Mouse (Mus musculus) bone marrow macrophage, adult 2 months (primary cell): ENCODE measurements around the gene Grpel1. TPM values are rescaled to one million over a fixed set of nuclear protein-coding genes. Genes with fewer than 3 reads are reported as not detected.

Experiments used
- H3K27ac ChIP-seq: 2 replicates; pipeline ENCODE4 v1.5.1; 2012; ENCODE audit warnings: low read depth, low read length; ENCODE audit not compliant: insufficient read depth
- H3K4me1 ChIP-seq: 2 replicates; pipeline ENCODE4 v1.6.1; 2012; ENCODE audit warnings: low read length; ENCODE audit not compliant: control insufficient read depth, insufficient read depth
- H3K4me3 ChIP-seq: 2 replicates; pipeline ENCODE4 v1.5.1; 2012; ENCODE audit warnings: mild to moderate bottlenecking, low read length, moderate library complexity; ENCODE audit not compliant: insufficient read depth
- CTCF ChIP-seq: IDR thresholded peaks from 2 replicates; pipeline ENCODE4 v1.5.1; 2012; ENCODE audit warnings: low read depth, mild to moderate bottlenecking, low read length, moderate library complexity
- POLR2A ChIP-seq: IDR thresholded peaks from 2 replicates; pipeline ENCODE4 v1.6.1; 2012; ENCODE audit warnings: mild to moderate bottlenecking, low read depth, low read length, borderline replicate concordance
- polyA plus RNA-seq: library from polyadenylated mRNA; stranded (reverse); fragments of >200 nt; gene quantifications from 2 replicates; pipeline ENCODE4 v1.2.4, GENCODE M21; 2012; ENCODE audit not compliant: missing spikeins, insufficient read depth, insufficient read length

Gene Grpel1
- polyA plus RNA-seq, 1 experiment, result 11.1 TPM

DNA sequence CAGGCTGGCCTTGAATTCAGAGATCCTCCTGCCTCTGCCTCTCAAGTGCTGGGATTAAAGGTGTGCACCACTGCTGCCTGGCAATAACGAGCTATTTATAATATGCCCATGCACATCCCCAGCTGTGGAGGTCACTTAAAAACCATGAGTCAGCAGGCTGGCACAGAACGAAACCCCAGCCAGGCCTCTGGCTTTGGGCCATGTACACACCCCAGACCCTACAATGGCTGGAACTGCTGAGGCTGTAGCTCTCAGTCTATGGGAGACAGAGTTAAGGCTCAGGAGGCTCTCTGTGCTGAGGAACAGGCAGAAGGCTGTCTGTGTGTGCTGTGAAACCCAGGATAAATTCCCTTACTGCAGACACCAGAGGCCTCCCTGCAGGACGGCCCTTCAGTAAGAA lies 24.1 kb upstream of the Grpel1 start:
- Histone ChIP-seq H3K27ac (no peak overlapping the region), H3K4me1 (no peaks in the 10 kb centered on the region), H3K4me3 (no peak overlapping the region)
- no peak for TF ChIP-seq CTCF
- no peak for TF ChIP-seq POLR2A

DNA sequence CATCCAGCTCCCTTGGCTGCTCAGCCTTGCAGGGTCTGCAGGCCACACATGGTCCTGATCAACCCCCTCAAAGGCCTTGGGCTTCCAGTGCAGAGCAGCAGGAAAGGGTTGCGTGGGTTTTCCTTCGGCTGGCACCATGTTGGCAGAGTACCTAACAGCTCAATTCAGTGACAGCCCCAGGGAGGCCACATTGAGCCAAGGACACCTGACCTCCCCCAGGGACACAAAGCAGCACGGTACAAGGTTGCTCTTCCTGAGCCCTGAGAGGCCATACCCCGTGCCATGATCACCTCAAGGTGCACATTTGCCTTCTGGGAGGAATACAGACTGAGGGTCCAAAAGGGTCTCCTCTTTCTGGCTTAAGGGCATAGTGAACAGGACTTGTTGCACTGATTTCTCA lies 20.2 kb upstream of the Grpel1 start:
- TF ChIP-seq CTCF (no peak), POLR2A (no peak)

DNA sequence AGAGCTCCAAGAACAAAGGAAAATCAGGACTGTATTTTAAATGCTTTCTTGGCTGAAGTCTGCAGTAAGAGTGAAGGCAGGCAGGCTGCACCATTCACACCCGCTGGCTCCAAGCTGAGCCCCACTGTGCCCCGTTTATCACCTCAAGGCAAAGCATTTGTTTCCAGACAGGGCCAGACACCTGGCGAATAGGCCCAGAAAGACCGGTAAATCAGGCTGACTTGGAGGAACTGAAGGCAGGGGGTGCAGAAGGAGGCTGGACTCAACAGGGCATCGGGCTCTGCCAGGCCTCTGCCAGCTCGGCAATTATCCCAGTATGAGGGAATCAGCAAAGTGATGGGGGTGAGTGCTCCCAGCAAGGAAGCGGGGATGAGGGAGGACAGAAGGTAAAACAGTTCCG lies 19.8 kb upstream of the Grpel1 start:
- Histone ChIP-seq H3K4me1 (no peaks in the 10 kb centered on the region), H3K4me3 (no peak overlapping the region), H3K27ac (no peak overlapping the region)
- TF ChIP-seq CTCF (no peak), POLR2A (no peak)

More for the DNA sequence above, 20.2 kb upstream of the Grpel1 start:
- Histone ChIP-seq H3K27ac (no peak overlapping the region), H3K4me3 (no peak overlapping the region), H3K4me1 (no peaks in the 10 kb centered on the region)

DNA sequence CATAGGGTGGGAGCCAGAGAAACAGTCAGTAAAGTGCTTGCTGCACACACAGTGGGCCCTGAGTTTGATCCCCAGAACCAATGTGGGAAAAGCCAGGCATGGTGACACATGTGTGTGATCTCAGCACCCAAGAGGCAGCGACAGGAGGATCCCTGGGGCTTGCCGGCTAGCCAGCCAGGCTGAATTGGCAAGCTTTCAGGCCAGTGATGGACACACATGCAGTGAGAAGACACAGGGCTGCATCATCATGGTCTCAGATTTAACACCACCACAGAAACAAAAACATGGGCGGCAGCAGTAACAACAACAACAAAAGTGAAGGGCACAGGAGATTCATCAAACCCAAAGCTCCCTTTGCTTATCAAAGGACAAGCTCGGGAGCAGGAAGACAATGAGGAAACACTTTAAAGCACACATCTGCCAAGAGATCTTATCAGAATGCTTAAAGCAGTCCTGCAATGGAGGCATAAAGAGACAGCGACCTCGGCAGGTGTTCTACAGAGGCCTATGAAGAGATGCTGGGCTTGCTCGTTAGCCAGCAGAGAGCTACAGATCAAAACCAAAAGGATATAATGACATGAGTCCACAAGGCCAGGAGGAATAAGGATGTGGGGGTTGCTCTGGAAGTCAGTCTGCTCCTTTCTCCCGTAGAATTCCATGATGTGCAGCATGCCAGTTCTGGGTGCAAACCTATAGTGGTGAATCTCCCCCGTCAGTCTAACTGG lies 18.5 kb upstream of the Grpel1 start:
- no peak overlapping the region for H3K4me3 ChIP-seq
- peaks cover 2% of the 10 kb centered on the region; the same call in 1 of the 2 replicates for H3K4me1 ChIP-seq
- no peak overlapping the region for H3K27ac ChIP-seq
- no peak for TF ChIP-seq CTCF
- no peak for TF ChIP-seq POLR2A

DNA sequence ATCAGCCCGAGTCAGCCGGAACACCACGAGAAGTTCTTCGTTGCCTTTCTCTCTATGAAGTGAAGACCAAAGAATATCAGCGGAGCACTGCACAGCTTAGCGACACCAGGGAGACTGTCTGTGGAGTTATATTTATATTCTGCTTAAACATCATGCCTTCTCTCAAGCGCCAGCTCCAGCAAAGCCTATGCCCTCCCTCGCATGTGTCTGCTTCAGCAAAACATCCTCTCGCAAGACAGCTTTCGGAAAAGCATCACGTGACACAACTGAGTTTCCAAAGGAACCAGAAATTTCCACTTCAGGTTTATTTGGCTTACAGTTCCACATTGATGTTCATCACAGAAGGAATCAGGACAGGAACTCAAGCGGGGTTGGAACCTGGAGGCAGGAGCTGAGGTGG lies 16.9 kb upstream of the Grpel1 start:
- H3K4me3 ChIP-seq, result no peak overlapping the region
- no peak for TF ChIP-seq POLR2A
- TF ChIP-seq CTCF, result no peak
- peaks cover 3% of the 10 kb centered on the region; the same call in 1 of the 2 replicates for H3K4me1 ChIP-seq
- no peak overlapping the region for H3K27ac ChIP-seq

DNA sequence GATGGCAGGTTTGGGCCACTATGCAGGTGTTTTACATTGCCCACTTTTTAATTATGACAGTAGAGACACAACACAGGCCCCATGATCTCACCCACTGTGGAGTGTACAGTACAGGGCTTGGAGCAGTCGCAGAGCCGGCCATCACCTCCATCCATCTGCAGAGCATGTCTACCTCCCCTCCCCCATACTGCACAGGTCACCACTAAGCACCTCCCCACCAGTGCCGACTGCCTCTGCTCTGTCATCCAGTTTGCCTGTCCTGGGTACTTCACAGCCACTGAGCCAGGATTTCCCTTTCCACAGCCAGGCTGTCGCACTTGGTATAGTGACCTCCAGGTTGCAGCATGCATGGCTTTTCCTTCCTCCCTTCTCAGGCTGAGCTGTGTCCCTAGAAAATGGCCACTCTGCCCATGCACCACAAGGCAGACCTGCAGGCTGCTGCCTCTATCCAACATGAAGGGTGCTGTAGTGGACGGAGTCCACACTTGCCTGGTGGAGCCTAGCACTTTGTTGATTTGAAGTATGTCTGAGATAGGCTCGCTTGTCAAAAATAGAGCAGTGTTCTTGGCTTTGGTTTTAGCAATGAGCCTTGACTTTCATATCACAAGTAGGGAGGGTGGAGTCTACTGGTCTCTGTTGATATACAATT lies 15.0 kb upstream of the Grpel1 start:
- no peak for TF ChIP-seq CTCF
- TF ChIP-seq POLR2A, result no peak
- no peak overlapping the region for H3K27ac ChIP-seq
- peaks cover 3% of the 10 kb centered on the region; the same call in 1 of the 2 replicates for H3K4me1 ChIP-seq
- no peak overlapping the region for H3K4me3 ChIP-seq

DNA sequence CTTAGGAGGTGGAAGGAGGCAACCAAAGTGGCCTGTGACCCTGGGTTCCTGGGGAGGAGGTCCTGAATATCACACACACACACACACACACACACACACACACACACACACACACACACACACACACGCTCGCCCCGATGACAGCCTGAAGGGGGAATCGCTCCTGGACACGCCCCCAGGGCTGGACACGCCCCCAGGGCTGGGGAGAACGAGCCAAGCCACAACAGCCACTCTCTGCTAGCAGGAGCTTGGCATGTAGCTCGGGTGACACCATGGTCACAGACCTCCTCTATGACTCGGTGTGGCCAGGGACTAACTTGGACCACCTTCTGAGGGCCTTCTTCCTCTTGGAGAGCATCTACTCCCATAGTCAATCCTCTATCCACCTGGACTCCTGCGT lies 13.7 kb upstream of the Grpel1 start:
- no peak overlapping the region for H3K27ac ChIP-seq
- H3K4me1 ChIP-seq, result peaks cover 3% of the 10 kb centered on the region; the same call in 1 of the 2 replicates
- no peak overlapping the region for H3K4me3 ChIP-seq
- no peak for TF ChIP-seq POLR2A
- TF ChIP-seq CTCF, result no peak

DNA sequence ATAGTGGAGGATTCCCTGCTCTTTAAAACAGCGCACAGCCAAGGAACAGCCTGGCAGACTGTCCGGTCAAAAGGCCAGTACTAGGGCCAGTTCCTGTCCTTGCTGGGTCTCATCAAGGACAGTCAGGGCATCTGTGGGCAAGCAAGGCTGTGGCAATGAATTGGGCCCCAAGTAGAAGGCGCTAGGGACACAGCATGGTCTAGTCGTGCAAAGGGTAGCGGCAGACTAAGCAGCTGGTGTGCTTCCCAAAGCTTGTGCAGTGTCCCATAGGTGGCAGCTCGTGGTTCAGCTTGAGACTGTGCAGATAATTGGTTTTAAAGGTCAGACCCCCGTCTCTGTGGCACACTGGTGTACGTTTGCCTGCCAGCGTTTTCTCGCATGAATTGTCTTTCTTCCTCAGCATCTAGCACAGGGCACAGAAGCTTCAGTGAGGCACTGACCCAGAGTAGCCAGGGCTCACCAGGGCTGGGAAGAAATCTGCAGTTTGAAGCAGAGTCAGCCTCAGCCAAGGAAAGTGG lies 12.9 kb upstream of the Grpel1 start:
- TF ChIP-seq CTCF, result no peak
- no peak for TF ChIP-seq POLR2A
- Histone ChIP-seq H3K4me1 (peaks cover 3% of the 10 kb centered on the region; the same call in 1 of the 2 replicates), H3K4me3 (no peak overlapping the region), H3K27ac (no peak overlapping the region)

DNA sequence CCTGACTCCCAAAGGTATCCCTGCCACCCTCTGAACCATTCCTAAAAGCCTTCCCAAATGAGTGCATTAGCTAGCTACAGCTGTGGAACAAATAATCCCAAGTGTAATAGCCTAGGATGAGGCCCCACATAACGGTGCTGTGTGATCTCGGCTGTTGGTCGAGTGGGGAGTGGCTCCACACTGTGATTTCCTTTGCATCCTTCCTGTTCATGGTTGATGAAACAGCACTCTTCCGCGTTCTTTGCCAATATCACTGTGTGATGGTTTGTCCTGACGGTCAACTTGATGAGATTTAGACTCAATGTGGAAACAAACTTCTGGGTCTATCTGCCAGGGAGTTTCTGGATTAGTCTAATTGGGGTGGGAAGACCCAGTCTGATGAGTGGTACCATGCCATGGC lies 12.0 kb upstream of the Grpel1 start:
- TF ChIP-seq POLR2A (no peak), CTCF (no peak)
- Histone ChIP-seq H3K27ac (no peak overlapping the region), H3K4me3 (no peak overlapping the region), H3K4me1 (peaks cover 3% of the 10 kb centered on the region; the same call in 1 of the 2 replicates)

DNA sequence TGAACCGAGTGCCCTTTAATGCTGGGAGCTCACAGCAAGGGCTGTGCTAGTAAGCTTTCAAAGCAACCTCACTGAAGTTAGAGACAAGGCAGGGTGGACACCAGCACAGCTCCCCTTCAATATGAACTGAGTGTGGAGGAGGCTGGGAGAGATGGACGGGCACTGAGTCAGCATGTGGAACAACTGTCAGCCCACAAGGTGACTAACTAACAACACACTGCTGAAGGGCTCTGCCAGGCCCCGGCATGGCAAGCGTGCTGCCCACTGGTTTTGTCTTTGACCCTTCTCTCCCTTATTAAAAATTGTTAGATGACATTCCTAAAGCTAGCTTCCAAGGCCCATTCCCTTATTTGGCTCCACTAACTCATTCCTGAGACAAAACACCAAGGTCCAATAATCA lies 7.1 kb upstream of the Grpel1 start:
- TF ChIP-seq POLR2A, result no peak
- TF ChIP-seq CTCF, result no peak
- H3K27ac ChIP-seq, result no peak overlapping the region
- H3K4me1 ChIP-seq, result no peaks in the 10 kb centered on the region
- no peak overlapping the region for H3K4me3 ChIP-seq

DNA sequence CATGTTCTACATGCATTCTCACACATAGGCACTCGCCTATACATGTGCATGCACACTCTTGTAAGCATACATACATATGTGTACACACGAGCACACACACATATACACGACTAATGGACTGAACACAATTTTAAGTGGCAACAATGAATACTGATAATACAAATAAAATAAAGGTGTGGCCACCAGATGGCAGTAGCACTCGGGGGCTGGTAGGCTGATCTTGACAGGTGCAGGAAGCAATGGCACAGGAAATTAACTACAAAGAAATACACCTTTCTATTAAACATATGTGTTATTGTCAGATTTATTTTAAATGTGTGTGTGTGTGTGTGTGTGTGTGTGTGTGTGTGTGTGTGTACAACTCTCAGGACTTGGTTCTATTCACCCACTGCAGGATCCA lies 5.9 kb upstream of the Grpel1 start:
- no peak overlapping the region for H3K27ac ChIP-seq
- peaks cover under 1% of the 10 kb centered on the region; the same call in 1 of the 2 replicates for H3K4me1 ChIP-seq
- H3K4me3 ChIP-seq, result no peak overlapping the region
- peak; percentile 43; the same call in 1 of the 2 replicates for TF ChIP-seq CTCF
- TF ChIP-seq POLR2A, result no peak
